Mouse (Mus musculus) A20 (cell line): ENCODE results near the gene Siah2.

Experiments used
- DNase-seq: peaks from one replicate; pipeline ENCODE4 v3.0.0-alpha.2; 2011; ENCODE audit warnings: low read depth, low spot score

Gene Siah2

GRCm38 (mm10) chr3:58691997-58692721, at the start of gene Siah2:
Siah2 (minus strand) TSS chr3:58692400.
- peak; percentile 95 for DNase-seq

GRCm38 (mm10) chr3:58739536-58739935, 47.3 kb upstream of the Siah2 start:
- no peak for DNase-seq

GRCm38 (mm10) chr3:58738346-58739089, 46.3 kb upstream of the Siah2 start:
- DNase-seq = no peak

GRCm38 (mm10) chr3:58731520-58731919, 39.3 kb upstream of the Siah2 start:
- no peak for DNase-seq

GRCm38 (mm10) chr3:58730580-58730979, 38.4 kb upstream of the Siah2 start:
- DNase-seq = no peak

GRCm38 (mm10) chr3:58729549-58729948, 37.3 kb upstream of the Siah2 start:
- DNase-seq = no peak

GRCm38 (mm10) chr3:58727601-58728000, 35.4 kb upstream of the Siah2 start:
- no peak for DNase-seq

- peak; percentile 69 for DNase-seq
These were observed 34.8 kb upstream of the Siah2 start for GRCm38 (mm10) chr3:58727012-58727411.

- no peak for DNase-seq
These were observed 34.2 kb upstream of the Siah2 start for GRCm38 (mm10) chr3:58726374-58726773.

- DNase-seq = no peak
These were observed 32.6 kb upstream of the Siah2 start for GRCm38 (mm10) chr3:58724815-58725214.

GRCm38 (mm10) chr3:58723656-58724055, 31.5 kb upstream of the Siah2 start:
- DNase-seq = no peak

GRCm38 (mm10) chr3:58719461-58720230, 27.4 kb upstream of the Siah2 start:
- DNase-seq = no peak

- DNase-seq = no peak
These were observed 24.5 kb upstream of the Siah2 start for GRCm38 (mm10) chr3:58716705-58717104.

- peak; percentile 4 for DNase-seq
These were observed 22.6 kb upstream of the Siah2 start for GRCm38 (mm10) chr3:58714767-58715166.

- no peak for DNase-seq
These were observed 21.8 kb upstream of the Siah2 start for GRCm38 (mm10) chr3:58714034-58714433.

- DNase-seq = no peak
These were observed 21.0 kb upstream of the Siah2 start for GRCm38 (mm10) chr3:58713191-58713590.

GRCm38 (mm10) chr3:58704547-58704946, 12.3 kb upstream of the Siah2 start:
- DNase-seq = no peak

- DNase-seq = no peak
These were observed 11.5 kb upstream of the Siah2 start for GRCm38 (mm10) chr3:58703748-58704147.

- DNase-seq = peak; percentile 37
These were observed 10.1 kb upstream of the Siah2 start for GRCm38 (mm10) chr3:58702329-58702728.

- no peak for DNase-seq
These were observed 9.2 kb upstream of the Siah2 start for GRCm38 (mm10) chr3:58701441-58701840.

GRCm38 (mm10) chr3:58697926-58698325, 5.7 kb upstream of the Siah2 start:
- no peak for DNase-seq

GRCm38 (mm10) chr3:58696806-58697205, 4.6 kb upstream of the Siah2 start:
- DNase-seq = peak; percentile 72
